Mouse (Mus musculus) frontal cortex, adult 2 months (tissue): ENCODE results near the gene Tmem131l. TPM values are rescaled to one million over a fixed set of nuclear protein-coding genes. Genes with fewer than 3 reads are reported as not detected.

Experiments used
- DNase-seq, 2 experiments: peaks; one replicate each; pipeline ENCODE4 v3.0.0; 2022; ENCODE audit warnings: low spot score in 1 of 2; ENCODE audit errors: extremely low spot score in 1 of 2
- polyA plus RNA-seq: library from polyadenylated mRNA; depleted of rRNA; stranded (reverse); fragments of >200 nt; gene quantifications from 2 replicates; pipeline ENCODE4 v1.2.3, GENCODE M21; 2012

The Tmem131l gene
- polyA plus RNA-seq, 1 experiment: 25.2 TPM

- DNase-seq: no peak
These were observed 18.5 kb downstream of the Tmem131l start for GRCm38 (mm10) chr3:84021217-84022200.

GRCm38 (mm10) chr3:84020528-84020927 is 19.4 kb downstream of the Tmem131l start:
- DNase-seq: no peak

- DNase-seq: no peak
These were observed 24.4 kb downstream of the Tmem131l start for GRCm38 (mm10) chr3:84015484-84016016.

GRCm38 (mm10) chr3:84010995-84011663 is 28.8 kb downstream of the Tmem131l start:
- DNase-seq: no peak

- DNase-seq: no peak
These were observed 34.0 kb downstream of the Tmem131l start for GRCm38 (mm10) chr3:84005989-84006388.

GRCm38 (mm10) chr3:84004330-84005090 is 35.5 kb downstream of the Tmem131l start:
- no peak for DNase-seq

- no peak for DNase-seq
These were observed 37.4 kb downstream of the Tmem131l start for GRCm38 (mm10) chr3:84002433-84003090.

GRCm38 (mm10) chr3:83997563-83997962 is 42.4 kb downstream of the Tmem131l start:
- no peak for DNase-seq

GRCm38 (mm10) chr3:83997036-83997435 is 42.9 kb downstream of the Tmem131l start:
- DNase-seq: no peak

GRCm38 (mm10) chr3:83996086-83996485 is 43.9 kb downstream of the Tmem131l start:
- DNase-seq: no peak

- no peak for DNase-seq
These were observed 44.6 kb downstream of the Tmem131l start for GRCm38 (mm10) chr3:83995254-83995830.

- no peak for DNase-seq
These were observed 45.6 kb downstream of the Tmem131l start for GRCm38 (mm10) chr3:83994217-83994839.

GRCm38 (mm10) chr3:83993089-83993516 is 46.9 kb downstream of the Tmem131l start:
- no peak for DNase-seq

GRCm38 (mm10) chr3:83991691-83992524 is 48.1 kb downstream of the Tmem131l start:
- no peak for DNase-seq

- no peak for DNase-seq
These were observed 51.8 kb downstream of the Tmem131l start for GRCm38 (mm10) chr3:83988214-83988613.

- no peak for DNase-seq
These were observed 52.4 kb downstream of the Tmem131l start for GRCm38 (mm10) chr3:83987533-83988112.

- DNase-seq: no peak
These were observed 53.2 kb downstream of the Tmem131l start for GRCm38 (mm10) chr3:83986740-83987139.

- DNase-seq: no peak
These were observed 54.5 kb downstream of the Tmem131l start for GRCm38 (mm10) chr3:83985426-83985825.
